Mouse (Mus musculus): ENCODE results near the gene Zfp846.

- TF ChIP-seq CTCF (conservative IDR thresholded peaks at IDR 0.05; ENCODE audit: insufficient read depth, insufficient read length, low read depth, low read length), result no peak
- no peak for TF ChIP-seq POLR2A (IDR thresholded peaks at IDR 0.05; ENCODE audit: low read depth, low read length)
Measured at GRCm38 (mm10) chr9:20552698-20553097, 28.4 kb upstream of the Zfp846 start.

Data from kidney, adult 2 months (tissue).